6 mouse cellular contexts compared by ENCODE assay signal in the genomic region with DNA sequence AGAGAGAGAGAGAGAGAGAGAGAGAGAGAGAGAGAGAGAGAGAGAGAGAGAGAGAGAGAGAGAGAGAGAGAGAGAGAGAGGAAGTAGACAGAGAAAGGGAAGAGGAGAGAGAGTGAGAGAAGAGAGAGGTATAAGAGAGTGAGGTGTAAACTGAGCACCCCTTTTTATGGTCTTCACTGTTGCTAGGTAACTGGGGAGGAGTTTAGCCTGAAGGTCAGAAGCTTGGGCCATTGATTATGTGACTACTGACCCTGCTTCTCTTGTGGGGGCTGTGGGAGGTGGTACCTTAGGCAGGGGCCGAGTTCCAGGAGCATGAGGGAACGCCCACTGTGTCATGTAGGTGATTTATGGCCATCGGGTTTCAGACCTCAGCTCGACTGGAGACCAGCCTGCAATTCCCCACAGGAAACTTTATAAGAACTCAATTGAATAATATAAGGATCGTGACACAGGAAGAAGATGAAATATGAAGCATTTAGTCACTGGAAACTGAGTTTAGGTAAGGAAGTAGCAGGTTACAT.
DNase-seq lines count a peak whose midpoint lies in the region; ATAC-seq and TF ChIP-seq lines count a peak whose summit lies in the region.
"Not testable (repeated sequence)": the region's sequence is repeated elsewhere in the genome, so short reads cannot be mapped to it uniquely, and the experiment has no call there.

No protein-coding gene starts in this region.

- H3K36me3 ChIP-seq in heart, embryonic 11.5 days (ENCODE audit: control insufficient read depth, insufficient read depth, low read length); hindbrain, embryonic 10.5 days; intestine, embryonic 16.5 days (ENCODE audit: control insufficient read depth, insufficient read depth, low read length); kidney, postnatal 0 days (ENCODE audit: insufficient read depth, low read length): not testable (repeated sequence)

- H3K4me1 ChIP-seq in heart, embryonic 11.5 days (ENCODE audit: control insufficient read depth, insufficient read depth, low read length); intestine, embryonic 16.5 days (ENCODE audit: control insufficient read depth, insufficient read depth, low read length); kidney, postnatal 0 days (replicated peaks; ENCODE audit: insufficient read depth, low read length): not testable (repeated sequence)
- peaks cover 37% of the 10 kb centered on the region for H3K4me1 ChIP-seq in hindbrain, embryonic 10.5 days (replicated peaks)

- WGBS in heart, embryonic 11.5 days (ENCODE audit: insufficient replicate concordance): 30% methylated on average over 5 of the region's 5 CpGs
- 22% methylated on average over 5 of the region's 5 CpGs for WGBS in hindbrain, embryonic 10.5 days
- WGBS in intestine, embryonic 16.5 days: 9% methylated on average over 5 of the region's 5 CpGs
- WGBS in kidney, postnatal 0 days: 2% methylated on average over 5 of the region's 5 CpGs

- not testable (repeated sequence) for TF ChIP-seq CTCF in kidney, postnatal 0 days (IDR thresholded peaks at IDR 0.05; ENCODE audit: low read depth)

- H3K4me2 ChIP-seq in heart, embryonic 11.5 days; intestine, embryonic 16.5 days (ENCODE audit: low read depth, low read length): not testable (repeated sequence)
- H3K4me2 ChIP-seq in kidney, postnatal 0 days (ENCODE audit: low read length): 0 out of 2 replicates have a peak overlapping the region, but pooled peaks have one; percentile 10

- ATAC-seq in heart, embryonic 11.5 days (replicated peaks; ENCODE audit: insufficient number of reproducible peaks, low FRiP score, low TSS enrichment); kidney, postnatal 0 days (replicated peaks; ENCODE audit: low FRiP score, low read depth): not testable (repeated sequence)
- 0 out of 2 replicates have a peak, but pooled peaks have one; percentile 45 for ATAC-seq in intestine, embryonic 16.5 days

- H3K9ac ChIP-seq in heart, embryonic 11.5 days (ENCODE audit: low read depth, low read length); intestine, embryonic 16.5 days (ENCODE audit: low read depth, low read length); kidney, postnatal 0 days (ENCODE audit: low read depth, low read length): not testable (repeated sequence)

- H3K9me3 ChIP-seq in heart, embryonic 11.5 days (replicated peaks; ENCODE audit: control insufficient read depth, low read length); hindbrain, embryonic 10.5 days; intestine, embryonic 16.5 days (ENCODE audit: control insufficient read depth, low read length); kidney, postnatal 0 days (replicated peaks; ENCODE audit: low read length): not testable (repeated sequence)

- H3K27me3 ChIP-seq in heart, embryonic 11.5 days (ENCODE audit: control insufficient read depth, insufficient read depth, low read length); hindbrain, embryonic 10.5 days (ENCODE audit: insufficient read depth, poor library complexity, severe bottlenecking); intestine, embryonic 16.5 days (replicated peaks; ENCODE audit: control insufficient read depth, insufficient read depth, low read length); kidney, postnatal 0 days (ENCODE audit: insufficient read depth, low read length): not testable (repeated sequence)

- peak overlapping the region; percentile 74; the same call in 1 of the 2 replicates for H3K27ac ChIP-seq in heart, embryonic 11.5 days (ENCODE audit: low read depth, low read length)
- peak overlapping the region; percentile 57 for H3K27ac ChIP-seq in hindbrain, embryonic 10.5 days
- not testable (repeated sequence) for H3K27ac ChIP-seq in intestine, embryonic 16.5 days (ENCODE audit: low read length); kidney, postnatal 0 days

- not testable (repeated sequence) for H3K4me3 ChIP-seq in heart, embryonic 11.5 days (ENCODE audit: low read depth, low read length); hindbrain, embryonic 10.5 days; intestine, embryonic 16.5 days (ENCODE audit: low read length); kidney, postnatal 0 days (replicated peaks; ENCODE audit: low read depth, low read length)

- DNase-seq in embryo, embryonic 11 days: peak; percentile 59
- peak; percentile 13 for DNase-seq in hindbrain, embryonic 10.5 days (ENCODE audit: low spot score)
- DNase-seq in kidney, postnatal 0 days (ENCODE audit: low spot score): peak; percentile 19
- DNase-seq in mesoderm, embryonic 11.5 days (ENCODE audit: low read depth, low spot score): peak; percentile 39
